In genomic region chr16:33606691-33607532, GRCm38 (mm10) we compare ENCODE assay signal across 11 mouse cellular contexts.
A peak's percentile ranks its signal among the peaks of the same experiment; 100 is the strongest.
DNase-seq lines count a peak whose midpoint lies in the region; ATAC-seq and TF ChIP-seq lines count a peak whose summit lies in the region.
"Had no signal": no experiment of that assay in that cellular context is flagged by ENCODE, and none has a peak within 500 bp of the region (broad histone marks: within the 10 kb centered on the region; RNA-seq: fewer than 3 reads in every experiment).

No protein-coding gene starts in this region.

- H3K9ac ChIP-seq in kidney, embryonic 14.5 days (ENCODE audit: low read depth, low read length), result no peak overlapping the region
- H3K9ac ChIP-seq: lung, embryonic 15.5 days had no signal

- peak; percentile 81 for ATAC-seq in kidney, embryonic 14.5 days (ENCODE audit: low FRiP score, low TSS enrichment)
- 0 out of 2 replicates have a peak, but pooled peaks have one; percentile 6 for ATAC-seq in monocyte, adult 5-6 weeks (replicated peaks; ENCODE audit: insufficient number of reproducible peaks, low FRiP score, low TSS enrichment, poor library complexity, severe bottlenecking)

- no peaks in the 10 kb centered on the region for H3K27me3 ChIP-seq in kidney, embryonic 14.5 days (ENCODE audit: control insufficient read depth, insufficient read depth, low read length)
- no peaks in the 10 kb centered on the region for H3K27me3 ChIP-seq in embryonic facial prominence, embryonic 10.5 days (replicated peaks; ENCODE audit: low read depth, poor library complexity, severe bottlenecking)
- H3K27me3 ChIP-seq in thymus, adult 2 months (ENCODE audit: control insufficient read depth, insufficient read depth, low read length), result no peaks in the 10 kb centered on the region
- H3K27me3 ChIP-seq: lung, embryonic 15.5 days had no signal

- intact Hi-C loops in heart, postnatal 10 days (cut with DNase I), result no loop called here
- intact Hi-C loops in gastrocnemius, postnatal 14 days (cut with DNase I; ENCODE audit: low total_unique reads), result no loop called here

- WGBS in kidney, embryonic 14.5 days, result 53% methylated on average over 8 of the region's 8 CpGs
- WGBS in embryonic facial prominence, embryonic 10.5 days, result 59% methylated on average over 8 of the region's 8 CpGs
- WGBS in thymus, adult 2 months, result 71% methylated on average over 8 of the region's 8 CpGs

- no peaks in the 10 kb centered on the region for H3K4me1 ChIP-seq in kidney, embryonic 14.5 days (ENCODE audit: control insufficient read depth, insufficient read depth, low read length)
- H3K4me1 ChIP-seq in embryonic facial prominence, embryonic 10.5 days, result peaks cover 28% of the 10 kb centered on the region
- no peaks in the 10 kb centered on the region for H3K4me1 ChIP-seq in thymus, adult 2 months (replicated peaks; ENCODE audit: control insufficient read depth, insufficient read depth, low read length)

- H3K9me3 ChIP-seq in kidney, embryonic 14.5 days (ENCODE audit: control insufficient read depth, low read length), result no peaks in the 10 kb centered on the region
- no peaks in the 10 kb centered on the region for H3K9me3 ChIP-seq in embryonic facial prominence, embryonic 10.5 days
- H3K9me3 ChIP-seq: lung, embryonic 15.5 days had no signal

- TF ChIP-seq CTCF in thymus, adult 2 months (IDR thresholded peaks at IDR 0.05; ENCODE audit: borderline replicate concordance, control insufficient read depth, extremely low read depth, insufficient read depth, low read length, poor library complexity), result no peak

- H3K27ac ChIP-seq in kidney, embryonic 14.5 days (ENCODE audit: low read depth, low read length), result no peak overlapping the region
- peak overlapping the region; percentile 59 for H3K27ac ChIP-seq in embryonic facial prominence, embryonic 10.5 days (replicated peaks)
- H3K27ac ChIP-seq in thymus, adult 2 months (ENCODE audit: control insufficient read depth, insufficient read depth, low read length), result no peak overlapping the region; the same call in 1 of the 2 replicates
- H3K27ac ChIP-seq: lung, embryonic 15.5 days had no signal

- H3K4me2 ChIP-seq in kidney, embryonic 14.5 days (replicated peaks; ENCODE audit: low read depth, low read length), result no peak overlapping the region
- H3K4me2 ChIP-seq: lung, embryonic 15.5 days had no signal

- H3K36me3 ChIP-seq in kidney, embryonic 14.5 days (ENCODE audit: control insufficient read depth, insufficient read depth, low read length), result no peaks in the 10 kb centered on the region
- H3K36me3 ChIP-seq in embryonic facial prominence, embryonic 10.5 days (replicated peaks), result 0 out of 2 replicates have a peak, but pooled peaks cover 2% of the 10 kb centered on the region
- H3K36me3 ChIP-seq in thymus, adult 2 months (ENCODE audit: control insufficient read depth, insufficient read depth, low read length), result no peaks in the 10 kb centered on the region
- H3K36me3 ChIP-seq: lung, embryonic 15.5 days had no signal

- H3K4me3 ChIP-seq in kidney, embryonic 14.5 days (ENCODE audit: low read length), result no peak overlapping the region
- no peak overlapping the region for H3K4me3 ChIP-seq in embryonic facial prominence, embryonic 10.5 days
- no peak overlapping the region for H3K4me3 ChIP-seq in thymus, adult 2 months (ENCODE audit: control insufficient read depth, insufficient read depth, low read length)
- H3K4me3 ChIP-seq: lung, embryonic 15.5 days had no signal

- DNase-seq in kidney, adult 9 months, result no peak
- DNase-seq in embryonic facial prominence, embryonic 10.5 days (ENCODE audit: low spot score), result no peak
- DNase-seq in heart, postnatal 10 days, result peak; percentile 69 to 78
- no peak for DNase-seq in gastrocnemius, postnatal 14 days
- no peak for DNase-seq in thymus, postnatal 36 days
- DNase-seq in thymus, adult 2 months, result no peak
- DNase-seq: adrenal gland, postnatal 14 days; kidney, adult 8-10 months had no signal

- TF ChIP-seq POLR2A in thymus, adult 2 months (IDR thresholded peaks at IDR 0.05; ENCODE audit: control insufficient read depth, extremely low read depth, insufficient read depth, low read length, poor library complexity), result no peak

Comparison
In these comparisons a context has a peak if more than half of its experiments do, and no peak if none do; other contexts are left out.
1. DNase-seq: peak in heart, postnatal 10 days (2 of 2); none in kidney, adult 9 months (single experiment), embryonic facial prominence, embryonic 10.5 days (single experiment), gastrocnemius, postnatal 14 days (single experiment), thymus, postnatal 36 days (0 of 2) and thymus, adult 2 months (single experiment).